9 mouse cellular contexts compared by ENCODE assay signal in the genomic region with DNA sequence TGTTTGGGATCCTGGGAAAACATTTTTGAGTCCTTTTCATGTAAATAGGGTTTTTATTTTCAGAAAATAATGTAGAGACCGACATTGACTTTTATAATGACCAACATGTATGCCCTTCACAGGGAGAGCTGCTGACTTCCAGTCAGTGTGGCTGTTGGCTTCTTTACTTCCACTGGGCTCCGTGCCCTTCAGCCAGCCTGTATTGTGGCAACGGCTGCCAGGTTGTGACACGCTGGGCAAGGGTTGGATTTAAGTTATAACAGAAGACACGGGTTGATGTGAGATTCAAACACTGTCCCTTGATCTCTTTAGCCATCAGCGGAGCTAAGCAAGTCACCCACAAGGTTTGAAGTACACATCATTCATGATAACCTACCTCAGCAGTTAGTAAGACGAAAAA.
"Had no signal": no experiment of that assay in that cellular context is flagged by ENCODE, and none has a peak within 500 bp of the region (broad histone marks: within the 10 kb centered on the region; RNA-seq: fewer than 3 reads in every experiment).

No protein-coding gene starts in this region.

- ATAC-seq: lung, postnatal 0 days; midbrain, embryonic 13.5 days; midbrain, embryonic 15.5 days had no signal

- DNase-seq: lung, postnatal 14 days; lung, postnatal 36 days; right cerebral cortex, postnatal 14 days; thymus, adult 2 months; thymus, postnatal 25 days; thymus, postnatal 4 days had no signal
